Mouse (Mus musculus) ovary, postnatal 14 days (tissue): ENCODE measurements around the gene Slfn9.
"Not testable (repeated sequence)": the region's sequence is repeated elsewhere in the genome, so short reads cannot be mapped to it uniquely, and the experiment has no call there.

Experiments used
- DNase-seq: peaks from one replicate; pipeline ENCODE4 v3.0.0; 2022; ENCODE audit warnings: low spot score

Gene Slfn9

DNA sequence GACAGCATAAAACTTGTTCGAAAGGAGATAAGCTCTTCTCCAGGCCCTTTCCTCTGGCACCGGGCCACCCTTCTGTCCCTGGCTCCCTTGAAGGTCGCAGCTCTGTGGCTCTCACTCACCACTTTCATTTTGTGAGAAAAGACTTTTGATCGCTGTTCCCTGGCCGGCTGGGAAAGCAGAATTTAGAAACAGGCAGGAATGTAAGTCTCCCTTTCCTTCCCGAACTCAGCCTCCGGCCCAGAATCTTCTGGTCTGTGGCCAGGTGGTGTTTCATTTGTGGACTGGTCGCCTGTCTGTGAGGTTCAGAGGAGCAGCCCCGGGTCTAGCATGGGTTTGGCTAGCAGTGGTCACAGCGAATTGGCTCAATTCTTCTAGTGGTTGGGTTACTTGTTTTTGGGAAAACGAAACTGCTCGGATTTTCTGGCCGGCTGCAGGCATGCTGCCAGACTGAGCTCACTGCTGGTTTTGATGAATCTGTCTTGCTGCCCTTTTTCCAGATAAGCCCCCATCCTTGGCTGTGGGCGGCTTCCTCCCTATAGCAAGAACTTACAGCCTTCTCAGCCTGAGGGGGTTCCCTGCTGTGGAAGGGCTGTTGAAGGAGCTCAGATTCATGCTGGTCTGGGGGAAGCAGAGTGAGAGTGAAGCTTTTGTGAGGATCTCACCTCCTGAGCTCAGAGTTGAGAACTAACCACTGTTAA is at the start of gene Slfn9:
Slfn9 (minus strand) TSS at position 362 of the 698 bp plus-strand sequence.
- DNase-seq: peak; percentile 45

- DNase-seq: no peak
These were observed 49.4 kb upstream of the Slfn9 start for GRCm38 (mm10) chr11:83041000-83041399.

DNA sequence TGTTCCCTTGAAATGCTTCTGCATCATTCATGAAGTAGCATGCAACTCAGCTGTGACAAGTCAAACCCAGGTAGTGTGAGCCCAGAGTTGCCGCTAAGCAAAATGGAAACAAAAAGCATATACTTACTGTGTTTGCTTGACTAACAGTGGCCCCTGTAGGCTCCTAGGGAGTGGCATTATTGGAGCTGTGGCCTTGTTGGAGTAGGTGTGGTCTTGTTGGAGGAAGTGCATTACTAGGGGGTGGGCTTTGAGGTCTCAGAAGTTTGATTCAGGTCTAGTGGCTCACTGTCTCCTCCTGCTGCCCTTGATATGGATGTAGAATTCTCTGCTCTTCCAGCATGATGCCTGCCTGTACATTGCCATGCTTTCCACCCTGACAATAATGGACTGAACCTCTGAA is 48.7 kb upstream of the Slfn9 start:
- DNase-seq: no peak

- DNase-seq: no peak
These were observed 48.2 kb upstream of the Slfn9 start for GRCm38 (mm10) chr11:83039796-83040195.

DNA sequence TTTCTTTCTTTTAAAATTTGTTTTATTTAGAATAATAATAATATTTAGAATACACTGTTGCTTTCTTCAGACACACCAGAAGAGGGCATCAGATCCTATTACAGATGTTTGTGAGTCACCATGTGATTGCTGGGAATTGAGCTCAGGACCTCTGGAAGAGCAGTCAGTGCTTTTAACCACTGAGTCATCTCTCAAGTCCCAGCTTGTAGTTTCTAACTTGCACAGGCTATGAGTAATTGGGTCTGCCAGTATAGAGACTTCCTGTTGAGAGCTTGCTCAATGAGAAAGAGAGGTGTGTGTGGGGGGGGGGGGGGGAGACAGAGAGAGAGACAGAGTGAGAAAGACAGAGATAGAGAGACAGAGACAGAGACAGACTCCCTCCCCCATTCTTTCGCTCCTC is 47.5 kb upstream of the Slfn9 start:
- DNase-seq: no peak

DNA sequence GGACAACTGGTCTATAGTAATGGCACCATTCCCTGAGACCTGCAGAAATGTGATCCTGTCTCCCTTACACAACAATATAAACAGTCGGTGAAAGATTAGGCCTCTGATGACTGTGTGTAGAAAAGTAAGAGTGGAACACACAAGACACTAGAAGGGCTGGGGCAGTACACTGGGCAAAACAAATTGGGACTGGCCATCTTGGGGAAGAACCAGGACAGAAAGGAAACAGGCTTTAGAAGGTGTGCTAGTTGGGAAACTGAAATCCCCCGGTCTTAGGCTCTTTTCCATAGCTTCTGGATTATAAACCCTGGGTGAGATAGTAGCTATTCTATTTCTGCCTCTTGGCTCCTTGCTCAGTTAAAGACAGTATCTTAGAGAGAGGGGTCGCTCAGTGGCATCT is 47.1 kb upstream of the Slfn9 start:
- not testable (repeated sequence) for DNase-seq

- DNase-seq: peak; percentile 6
These were observed 29.0 kb upstream of the Slfn9 start, which contains the start of gene Slfn8 for GRCm38 (mm10) chr11:83020621-83021020. TSS of gene Slfn8 (minus strand) at chr11:83020810.

GRCm38 (mm10) chr11:83019561-83020519 is 28.2 kb upstream of the Slfn9 start:
- not testable (repeated sequence) for DNase-seq

DNA sequence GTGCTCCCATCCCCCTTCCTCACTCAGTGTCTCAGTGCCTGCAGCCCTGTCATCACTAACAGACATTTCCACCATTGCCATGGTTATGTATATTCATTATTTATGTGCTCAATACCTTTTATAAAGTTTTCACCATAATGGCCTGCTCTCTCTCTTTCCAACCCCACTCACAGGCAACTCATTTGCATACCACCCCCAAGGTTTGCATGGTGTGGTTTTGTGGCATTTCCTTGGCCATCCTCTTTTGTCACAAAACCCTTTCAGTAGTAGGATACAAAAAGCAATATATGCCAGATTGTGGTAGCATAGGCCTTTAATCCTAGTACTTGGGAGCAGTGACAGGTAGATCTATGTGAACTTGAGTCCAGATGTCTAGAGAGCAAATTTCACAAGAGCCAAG is 24.5 kb upstream of the Slfn9 start:
- no peak for DNase-seq

GRCm38 (mm10) chr11:83013356-83013755 is 21.7 kb upstream of the Slfn9 start:
- DNase-seq: no peak

- DNase-seq: peak; percentile 21
These were observed 831 bp downstream of the Slfn9 start for GRCm38 (mm10) chr11:82990612-82991385.

DNA sequence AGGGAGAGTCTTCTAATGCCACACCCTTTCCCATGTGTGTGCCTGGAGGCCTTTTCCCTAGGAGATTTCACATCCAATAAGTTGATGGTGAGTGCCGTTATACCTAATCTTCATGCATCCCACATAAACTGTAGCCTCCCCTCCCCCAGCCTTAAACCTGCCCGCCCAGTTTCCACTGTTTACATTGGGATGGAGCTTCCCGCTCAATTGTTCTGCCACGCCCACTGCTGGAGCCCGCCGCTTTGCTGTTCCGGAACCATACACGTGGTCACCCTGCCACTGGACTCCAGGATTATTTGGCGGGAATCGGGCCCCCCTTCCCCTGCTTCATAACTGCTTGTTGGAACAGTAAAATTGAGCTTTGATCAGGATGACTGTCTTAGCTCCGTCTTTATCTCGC is 2.3 kb downstream of the Slfn9 start:
- DNase-seq: no peak

- no peak for DNase-seq
These were observed 4.0 kb downstream of the Slfn9 start for GRCm38 (mm10) chr11:82987621-82988020.

- no peak for DNase-seq
These were observed 8.4 kb downstream of the Slfn9 start for GRCm38 (mm10) chr11:82983193-82983592.

- not testable (repeated sequence) for DNase-seq
These were observed 9.2 kb downstream of the Slfn9 start for GRCm38 (mm10) chr11:82982409-82982808.

DNA sequence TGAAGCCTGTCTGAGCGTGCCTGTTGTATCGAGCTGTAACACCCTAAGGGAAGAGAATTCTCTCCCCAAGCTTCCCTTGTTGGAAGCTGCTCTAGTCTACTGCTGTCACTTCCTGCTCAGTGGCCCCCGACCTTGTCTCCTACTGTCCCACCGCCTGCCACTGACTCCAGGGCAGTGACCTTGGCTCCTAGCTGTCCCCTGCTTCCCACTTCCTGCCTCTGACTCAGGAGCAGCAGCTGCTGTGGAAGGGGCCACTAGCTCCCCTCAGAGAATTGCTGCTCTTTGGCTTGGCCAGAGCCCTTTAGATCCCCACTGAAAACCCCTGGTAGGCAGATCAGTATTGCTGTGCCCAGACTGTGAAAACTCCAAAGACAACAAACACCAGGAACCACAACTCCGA is 17.7 kb downstream of the Slfn9 start:
- DNase-seq: no peak

DNA sequence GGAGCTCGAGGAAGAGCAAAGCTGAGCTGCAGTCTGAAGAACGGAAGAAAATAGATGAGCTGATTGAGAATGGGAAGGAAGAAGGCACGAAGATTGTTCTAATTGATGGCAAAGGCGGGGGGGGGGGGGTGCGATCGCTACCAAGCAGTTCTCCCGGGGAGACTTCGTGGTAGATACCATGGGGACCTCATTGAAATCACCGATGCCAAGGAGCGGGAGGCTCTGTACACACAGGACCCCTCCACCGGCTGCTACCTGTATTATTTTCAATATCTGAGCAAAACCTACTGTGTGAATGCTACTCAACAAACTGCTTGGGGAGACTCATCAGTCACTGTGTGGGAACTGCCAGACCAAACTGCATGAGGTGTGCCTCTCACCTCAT is 20.0 kb downstream of the Slfn9 start:
- no peak for DNase-seq

DNA sequence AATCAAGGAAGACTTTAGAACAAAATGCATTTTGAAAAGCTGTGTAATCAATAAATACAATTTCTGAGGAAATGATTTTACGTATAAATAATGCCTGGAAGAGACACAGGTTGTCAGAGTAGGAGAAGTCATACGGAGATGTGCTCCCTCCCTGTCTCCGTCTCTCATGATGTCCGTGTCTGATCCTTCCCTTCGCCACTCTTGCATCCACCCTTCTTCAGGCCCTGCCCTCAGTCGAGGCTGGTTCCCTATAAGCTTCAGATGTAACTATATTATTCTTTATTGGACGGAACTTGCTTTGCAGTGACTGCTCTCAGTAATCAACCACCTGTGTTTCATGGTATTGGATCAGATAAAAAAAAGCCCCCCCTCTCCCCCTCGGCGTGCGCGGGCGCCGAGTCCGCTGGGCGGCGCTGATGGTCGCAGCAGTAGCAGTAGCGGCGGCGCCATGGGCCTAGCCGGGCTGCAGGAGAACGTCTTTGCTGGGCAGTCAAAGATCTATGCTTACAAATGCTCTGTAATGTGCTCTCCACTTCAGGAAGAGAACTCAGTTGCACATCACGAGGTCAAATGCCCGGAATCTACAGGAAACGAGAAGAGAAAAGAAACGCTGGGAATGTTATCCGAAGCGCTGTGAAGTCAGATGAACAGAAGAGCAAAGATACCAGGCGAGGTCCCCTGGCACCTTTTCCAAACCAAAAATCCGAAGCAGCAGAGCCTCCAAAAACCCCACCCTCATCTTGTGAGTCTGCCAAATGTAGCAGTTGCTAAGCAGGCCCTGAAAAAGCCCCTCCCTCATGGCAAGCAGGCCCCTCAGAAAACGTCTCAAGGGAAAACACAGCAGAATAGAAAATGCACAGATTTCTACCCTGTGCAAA is 20.7 kb downstream of the Slfn9 start:
- no peak for DNase-seq

DNA sequence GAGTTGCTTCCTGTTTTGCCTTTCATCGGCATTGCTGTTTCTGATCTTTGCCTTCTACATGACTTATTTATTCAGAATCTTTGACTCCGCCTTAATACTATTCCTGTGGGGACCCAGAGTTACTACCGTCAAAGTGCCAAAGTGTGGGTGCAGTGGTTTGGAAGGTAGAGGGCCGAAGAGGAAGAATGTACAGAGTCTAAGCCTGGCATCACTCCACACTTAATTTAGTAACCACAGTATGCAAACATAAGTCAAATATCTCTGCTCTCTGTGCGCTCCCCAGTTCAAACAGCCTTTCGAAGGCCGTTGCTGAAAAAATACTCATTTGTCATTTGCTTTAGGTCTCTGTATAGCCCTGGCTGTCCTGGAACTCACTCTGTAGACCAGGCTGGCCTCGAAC is 29.4 kb downstream of the Slfn9 start:
- DNase-seq: no peak

- DNase-seq: no peak
These were observed 29.9 kb downstream of the Slfn9 start for GRCm38 (mm10) chr11:82961743-82962142.

- DNase-seq: peak; percentile 23
These were observed 32.0 kb downstream of the Slfn9 start for GRCm38 (mm10) chr11:82959613-82960012.
